Mouse (Mus musculus): ENCODE data around the gene Adipor2. TPM values are rescaled to one million over a fixed set of nuclear protein-coding genes. Genes with fewer than 3 reads are reported as not detected.

Gene Adipor2
- total RNA-seq, 2 experiments from 2014 or later = 34.1 to 65.9 TPM

DNA sequence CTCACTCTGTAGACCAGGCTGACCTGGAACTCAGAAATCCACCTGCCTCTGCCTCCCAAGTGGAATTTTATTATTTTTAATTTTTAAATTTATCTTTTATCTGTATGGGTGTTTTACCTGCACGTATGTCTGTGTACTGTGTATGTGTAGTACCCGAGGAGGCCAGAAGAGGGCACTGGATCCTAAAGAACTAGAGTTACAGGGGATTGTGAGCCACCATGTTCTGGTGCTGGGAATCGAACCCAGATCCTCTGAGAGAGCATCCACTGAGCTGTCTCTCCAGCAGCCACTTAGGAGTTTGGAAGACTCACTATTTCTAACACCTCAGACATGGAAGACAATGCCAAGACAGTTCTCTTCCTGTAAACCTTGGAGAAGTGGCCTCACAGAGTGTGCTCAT, 11.1 kb upstream of the Adipor2 start:
- ATAC-seq (replicated peaks; ENCODE audit: low FRiP score, low TSS enrichment, poor library complexity, severe bottlenecking) = 0 out of 2 replicates have a peak, but pooled peaks have one; percentile 32

DNA sequence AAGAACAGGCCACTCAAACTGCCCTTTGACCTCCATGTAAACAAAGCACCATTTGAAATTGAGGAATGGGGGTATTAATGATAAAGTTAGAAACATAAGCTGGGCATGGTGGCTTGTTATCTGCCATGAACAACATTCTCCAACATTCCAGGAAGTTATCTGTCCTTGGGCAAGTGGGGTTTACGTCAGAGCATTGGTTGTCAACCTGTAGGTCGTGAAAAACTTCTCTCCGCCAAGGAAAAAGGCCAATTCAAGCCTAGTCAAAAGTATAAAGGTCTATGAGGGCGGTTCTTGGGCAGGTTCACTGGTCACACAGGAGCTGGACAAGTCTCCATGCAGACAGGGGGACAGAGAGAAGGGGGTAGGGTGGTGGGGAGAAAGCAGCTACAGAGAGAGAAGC, 3.5 kb upstream of the Adipor2 start:
- no peak for ATAC-seq (replicated peaks; ENCODE audit: low FRiP score, low TSS enrichment, poor library complexity, severe bottlenecking)

DNA sequence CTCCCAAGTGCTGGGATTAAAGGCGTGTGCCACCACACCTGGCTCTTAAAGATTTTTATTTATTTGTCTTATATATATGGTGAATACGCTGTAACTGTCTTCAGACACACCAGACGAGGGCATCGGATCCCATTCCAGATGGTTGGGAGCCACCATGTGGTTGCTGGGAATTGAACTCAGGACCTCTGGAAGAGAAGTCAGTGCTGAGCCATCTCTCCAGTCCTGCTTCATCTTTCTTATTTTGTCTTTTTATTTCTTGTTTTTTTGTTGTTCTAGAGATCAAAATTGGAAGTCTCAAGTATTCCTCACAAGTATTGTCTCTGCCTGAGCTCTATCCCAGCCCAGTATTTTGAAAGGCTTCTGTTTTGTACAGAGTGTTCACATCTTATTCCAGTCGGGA, 2.9 kb upstream of the Adipor2 start:
- ATAC-seq (replicated peaks; ENCODE audit: low FRiP score, low TSS enrichment, poor library complexity, severe bottlenecking) = no peak

DNA sequence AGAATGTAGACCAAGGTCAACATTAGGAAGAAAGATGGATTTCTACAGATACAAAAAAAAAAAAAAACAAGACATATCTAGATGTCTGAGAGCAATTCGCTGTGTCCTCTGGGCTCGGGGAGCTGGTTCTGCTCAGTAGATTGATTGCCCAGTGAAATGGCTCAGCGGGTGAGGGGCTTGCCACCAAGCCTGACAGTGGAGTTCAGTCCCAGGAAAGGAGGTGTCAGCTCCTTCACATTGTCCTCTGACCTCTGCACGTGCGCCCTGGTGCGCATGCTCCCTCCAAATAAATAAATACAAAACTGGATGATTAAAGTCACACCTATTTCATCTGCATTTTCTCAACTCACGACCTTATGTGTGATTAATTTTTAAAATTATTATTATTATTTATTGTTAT, 1.9 kb upstream of the Adipor2 start:
- ATAC-seq (replicated peaks; ENCODE audit: low FRiP score, low TSS enrichment, poor library complexity, severe bottlenecking) = no peak

DNA sequence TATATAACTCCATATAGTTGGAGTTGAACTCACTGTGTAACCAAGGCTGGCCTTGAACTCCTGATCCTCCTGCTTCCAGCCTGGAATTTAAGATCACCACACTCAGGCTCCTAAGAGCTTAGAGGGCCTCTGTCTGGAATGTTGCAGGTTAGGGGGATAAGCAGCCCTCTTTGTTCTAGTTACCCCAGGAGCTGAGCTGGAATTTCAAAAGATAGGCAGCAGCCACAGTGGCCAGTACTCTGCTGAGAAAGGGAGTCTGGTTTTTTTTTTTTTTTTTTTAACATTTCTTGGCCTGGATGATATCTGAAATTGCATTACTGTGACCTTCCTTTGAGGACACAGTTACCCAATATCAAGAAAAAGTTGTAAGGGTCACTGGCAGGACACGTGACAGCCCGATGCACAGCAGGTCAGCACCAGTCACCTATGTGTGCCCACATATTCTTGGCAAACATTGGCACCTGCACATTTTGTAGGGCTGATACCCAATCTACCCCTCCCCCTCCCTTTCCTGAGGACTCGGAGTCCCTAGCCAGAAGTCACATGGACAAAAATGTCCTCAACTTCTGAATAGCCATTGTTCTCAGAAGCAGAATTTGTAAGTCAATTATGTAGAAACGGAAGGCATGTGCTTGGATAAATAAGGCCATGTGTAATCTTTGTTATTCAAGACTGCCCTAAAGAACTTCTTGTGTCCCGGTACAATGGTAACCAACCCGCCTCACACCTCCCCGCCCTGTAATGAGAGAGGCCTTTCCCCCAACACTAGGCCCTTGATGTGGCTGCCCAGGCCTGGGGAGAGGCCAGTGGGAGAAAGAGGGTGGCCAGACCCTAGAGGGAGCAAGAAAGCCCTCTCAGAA, 1.1 kb upstream of the Adipor2 start:
- ATAC-seq (replicated peaks; ENCODE audit: low FRiP score, low TSS enrichment, poor library complexity, severe bottlenecking) = no peak

- no peak for ATAC-seq (replicated peaks; ENCODE audit: low FRiP score, low TSS enrichment, poor library complexity, severe bottlenecking)
These were observed 317 bp upstream of the Adipor2 start for GRCm38 (mm10) chr6:119417821-119418220.

- no peak; the same call in 1 of the 2 replicates for ATAC-seq (replicated peaks; ENCODE audit: low FRiP score, low TSS enrichment, poor library complexity, severe bottlenecking)
These were observed 861 bp downstream of the Adipor2 start for GRCm38 (mm10) chr6:119416643-119417042.

DNA sequence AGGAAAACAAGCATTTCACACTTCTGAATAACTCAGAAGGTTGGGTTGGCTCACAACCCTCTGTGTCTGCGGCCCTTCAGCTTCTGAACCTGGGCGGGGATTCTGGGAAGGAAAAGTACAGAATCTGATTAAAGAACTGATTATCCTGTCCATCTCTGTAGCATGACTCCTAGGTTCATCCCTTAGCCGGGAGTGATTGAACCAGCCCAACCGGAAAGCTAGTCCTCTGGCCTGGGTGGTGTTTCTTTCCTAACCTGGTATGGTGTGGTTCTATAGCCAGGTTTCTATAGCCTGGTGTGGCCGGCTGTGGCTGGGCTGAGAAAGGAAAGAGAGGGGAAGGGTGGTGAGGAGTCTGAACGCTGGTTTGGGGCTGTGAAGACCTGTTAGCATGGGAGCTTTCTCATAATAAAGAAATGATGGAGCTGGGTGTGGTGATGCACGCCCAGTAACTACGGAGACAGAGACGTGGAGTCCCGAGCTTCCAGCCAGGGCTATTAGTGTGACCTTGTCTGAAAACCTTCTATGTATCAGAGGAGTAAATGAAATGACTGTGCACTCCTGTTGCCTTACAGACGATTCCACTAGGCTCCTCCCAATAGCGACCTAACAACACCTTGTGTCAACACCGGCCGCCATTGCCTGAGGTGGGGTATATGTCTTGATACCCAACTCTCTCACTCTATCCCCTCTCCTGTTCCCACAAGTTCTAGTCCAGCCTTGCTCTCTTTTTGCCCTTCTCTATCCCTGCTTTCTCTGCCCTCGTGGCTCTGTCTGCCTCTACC, 3.1 kb downstream of the Adipor2 start:
- no peak for ATAC-seq (replicated peaks; ENCODE audit: low FRiP score, low TSS enrichment, poor library complexity, severe bottlenecking)

DNA sequence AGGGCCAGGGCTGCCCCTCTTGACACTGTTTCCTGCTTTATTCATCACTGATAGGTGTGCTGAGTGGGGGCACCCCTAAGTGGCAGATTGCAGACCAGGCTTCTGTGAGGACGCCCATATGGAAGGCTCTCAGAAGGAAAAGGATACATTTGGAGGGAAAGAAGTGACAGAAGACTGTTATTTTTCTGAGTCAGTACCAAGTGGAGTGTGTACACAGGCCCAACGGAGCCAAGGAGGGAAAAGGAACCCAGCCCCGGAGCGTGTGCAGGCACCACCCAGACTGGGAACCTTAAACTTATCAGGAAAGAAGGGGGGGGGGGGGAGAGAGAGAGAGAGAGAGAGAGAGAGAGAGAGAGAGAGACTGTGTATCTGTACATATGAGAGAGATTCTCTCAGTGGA, 4.9 kb downstream of the Adipor2 start:
- no peak for ATAC-seq (replicated peaks; ENCODE audit: low FRiP score, low TSS enrichment, poor library complexity, severe bottlenecking)

DNA sequence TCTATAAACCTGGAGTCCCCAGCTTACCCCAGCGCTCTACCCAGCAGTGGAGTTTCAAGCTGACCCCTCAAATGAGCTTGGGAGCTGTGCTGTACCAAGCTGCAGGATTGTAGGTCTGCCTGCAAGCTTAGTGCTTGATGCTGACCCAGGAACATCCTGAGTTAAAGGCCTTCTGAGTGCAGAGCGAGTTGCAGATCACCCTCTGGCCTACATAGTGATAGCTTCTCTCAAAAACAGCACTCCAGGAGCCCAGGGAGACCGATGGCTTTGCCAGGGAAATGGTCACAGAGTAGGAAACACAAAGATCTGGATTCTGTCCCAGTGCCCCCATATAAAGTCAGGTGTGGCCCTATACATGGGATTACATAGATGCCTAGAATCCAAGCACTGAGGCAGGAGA, 6.0 kb downstream of the Adipor2 start:
- no peak for ATAC-seq (replicated peaks; ENCODE audit: low FRiP score, low TSS enrichment, poor library complexity, severe bottlenecking)

GRCm38 (mm10) chr6:119409766-119410165, 7.7 kb downstream of the Adipor2 start:
- no peak for ATAC-seq (replicated peaks; ENCODE audit: low FRiP score, low TSS enrichment, poor library complexity, severe bottlenecking)

DNA sequence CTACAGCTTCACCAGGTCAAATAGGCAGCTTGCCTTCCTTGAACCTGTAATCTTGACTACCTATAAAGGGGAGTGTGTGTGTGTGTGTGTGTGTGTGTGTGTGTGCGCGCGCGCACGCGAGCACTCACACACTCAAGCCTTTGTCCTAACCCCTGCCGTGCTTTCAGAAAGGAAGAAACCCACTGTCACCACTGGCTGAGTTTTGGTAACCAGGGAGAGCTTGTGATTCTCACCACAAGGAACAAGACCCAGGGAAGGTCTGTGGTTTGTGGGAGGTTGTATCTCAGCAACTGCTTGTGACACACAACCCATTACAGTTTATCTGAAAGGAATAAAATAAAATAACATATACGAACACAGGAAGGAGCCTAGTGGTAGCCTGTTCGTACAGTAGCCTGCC, 8.9 kb downstream of the Adipor2 start:
- peak; percentile 69 for ATAC-seq (replicated peaks; ENCODE audit: low FRiP score, low TSS enrichment, poor library complexity, severe bottlenecking)

DNA sequence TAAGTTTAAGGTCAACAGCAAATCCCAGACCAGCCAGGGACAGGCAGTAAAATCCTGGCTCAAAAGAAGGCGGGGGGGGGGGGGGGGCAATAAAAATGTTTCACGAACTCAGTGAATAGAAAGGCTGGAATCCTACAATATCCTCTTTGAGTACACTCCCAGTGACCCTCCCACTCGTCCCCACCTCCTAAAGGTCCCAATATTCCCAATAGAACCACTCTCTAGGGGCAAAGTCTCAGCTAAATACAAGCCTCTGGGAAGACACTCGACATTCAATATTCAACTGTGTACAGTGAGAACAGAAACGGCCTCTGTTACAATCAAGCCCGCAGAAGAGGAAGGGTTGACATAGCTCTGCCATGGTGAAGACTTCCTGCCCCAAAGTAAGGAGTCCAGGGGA, 9.7 kb downstream of the Adipor2 start:
- no peak for ATAC-seq (replicated peaks; ENCODE audit: low FRiP score, low TSS enrichment, poor library complexity, severe bottlenecking)

DNA sequence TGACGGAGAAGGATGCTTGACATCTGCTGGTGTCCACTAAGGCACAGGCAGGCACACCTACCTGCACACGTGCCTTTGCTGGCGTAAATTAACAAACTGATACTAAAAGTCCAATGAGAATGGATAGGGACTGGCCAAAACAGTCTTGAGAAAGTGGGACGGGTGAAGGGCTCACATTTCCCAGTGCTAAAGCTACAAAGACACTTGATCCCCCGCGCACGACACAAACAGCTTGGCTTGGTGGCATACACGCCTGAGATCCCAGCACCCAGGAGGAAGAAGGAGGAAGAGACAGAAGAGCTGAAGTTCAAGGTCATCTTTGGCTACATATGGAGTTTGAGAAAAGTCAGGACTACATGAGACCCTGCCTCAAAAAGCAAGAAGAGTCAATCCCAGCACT, 11.0 kb downstream of the Adipor2 start:
- ATAC-seq (replicated peaks; ENCODE audit: low FRiP score, low TSS enrichment, poor library complexity, severe bottlenecking) = no peak

GRCm38 (mm10) chr6:119405310-119405709, 12.2 kb downstream of the Adipor2 start:
- ATAC-seq (replicated peaks; ENCODE audit: low FRiP score, low TSS enrichment, poor library complexity, severe bottlenecking) = no peak

- no peak for ATAC-seq (replicated peaks; ENCODE audit: low FRiP score, low TSS enrichment, poor library complexity, severe bottlenecking)
These were observed 12.7 kb downstream of the Adipor2 start for GRCm38 (mm10) chr6:119404854-119405253.

GRCm38 (mm10) chr6:119402976-119403375, 14.5 kb downstream of the Adipor2 start:
- no peak for ATAC-seq (replicated peaks; ENCODE audit: low FRiP score, low TSS enrichment, poor library complexity, severe bottlenecking)

- no peak; the same call in 1 of the 2 replicates for ATAC-seq (replicated peaks; ENCODE audit: low FRiP score, low TSS enrichment, poor library complexity, severe bottlenecking)
These were observed 15.8 kb downstream of the Adipor2 start for GRCm38 (mm10) chr6:119401545-119402304.

DNA sequence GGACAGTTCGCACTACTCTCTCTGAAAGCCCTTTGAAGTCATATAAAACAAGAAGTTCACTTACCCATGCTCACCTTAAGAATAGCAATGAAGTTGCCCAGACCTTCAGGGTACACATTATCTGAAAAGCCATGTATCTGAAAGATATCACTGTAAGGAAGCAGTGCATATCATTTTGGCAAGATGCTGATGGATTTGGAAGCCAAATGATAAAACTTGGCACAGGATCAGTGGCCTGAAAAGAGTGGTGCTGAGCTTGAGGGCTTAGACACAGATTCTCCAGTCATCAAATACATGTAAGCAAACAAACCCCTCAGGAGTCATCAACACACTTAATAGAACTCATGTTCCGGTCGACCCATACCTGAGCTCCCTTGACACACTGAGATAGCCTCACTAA, 16.9 kb downstream of the Adipor2 start:
- ATAC-seq (replicated peaks; ENCODE audit: low FRiP score, low TSS enrichment, poor library complexity, severe bottlenecking) = no peak

DNA sequence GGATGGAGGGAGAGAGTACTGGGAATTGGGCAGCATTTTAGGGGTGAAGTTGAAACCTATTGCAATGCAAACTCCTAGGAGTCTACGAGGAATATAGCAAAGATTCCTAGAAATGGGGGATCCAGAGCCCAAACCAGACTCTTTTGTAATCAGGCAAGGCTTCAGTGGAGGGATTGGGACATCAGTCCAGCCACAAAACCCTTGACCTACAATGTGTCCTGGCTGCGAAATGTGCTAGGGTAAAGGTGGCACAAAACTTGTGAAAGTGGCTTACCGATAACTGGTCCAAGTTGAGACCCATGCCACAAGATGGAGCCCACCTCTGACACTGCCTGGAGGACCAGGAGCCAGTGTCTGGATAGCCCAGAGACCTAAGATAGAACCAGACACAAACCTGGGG, 18.1 kb downstream of the Adipor2 start:
- ATAC-seq (replicated peaks; ENCODE audit: low FRiP score, low TSS enrichment, poor library complexity, severe bottlenecking) = no peak
